In genomic region chr13:99056432-99057292, GRCm38 (mm10) we compare ENCODE assay signal across 9 mouse cellular contexts.
A peak's percentile ranks its signal among the peaks of the same experiment; 100 is the strongest.
DNase-seq lines count a peak whose midpoint lies in the region; ATAC-seq and TF ChIP-seq lines count a peak whose summit lies in the region.
"Had no signal": no experiment of that assay in that cellular context is flagged by ENCODE, and none has a peak within 500 bp of the region (broad histone marks: within the 10 kb centered on the region; RNA-seq: fewer than 3 reads in every experiment).

No protein-coding gene starts in this region.

- 56% methylated on average over 19 of the region's 19 CpGs for WGBS in hindbrain, embryonic 13.5 days
- 63% methylated on average over 19 of the region's 19 CpGs for WGBS in hindbrain, embryonic 12.5 days
- WGBS in heart, embryonic 15.5 days: 72% methylated on average over 19 of the region's 19 CpGs
- WGBS in lung, postnatal 0 days: 50% methylated on average over 19 of the region's 19 CpGs
- WGBS in neural tube, embryonic 15.5 days: 49% methylated on average over 19 of the region's 19 CpGs

- peak overlapping the region; percentile 23; the same call in 1 of the 2 replicates for H3K27ac ChIP-seq in hindbrain, embryonic 13.5 days
- no peak overlapping the region for H3K27ac ChIP-seq in hindbrain, embryonic 12.5 days
- 0 out of 2 replicates have a peak overlapping the region, but pooled peaks have one; percentile 2 for H3K27ac ChIP-seq in heart, embryonic 15.5 days
- H3K27ac ChIP-seq in lung, postnatal 0 days (ENCODE audit: low read length): peak overlapping the region; percentile 29
- H3K27ac ChIP-seq in neural tube, embryonic 15.5 days (replicated peaks): 0 out of 2 replicates have a peak overlapping the region, but pooled peaks have one; percentile 5

- H3K27me3 ChIP-seq in hindbrain, embryonic 13.5 days: 0 out of 2 replicates have a peak, but pooled peaks cover 13% of the 10 kb centered on the region
- H3K27me3 ChIP-seq in hindbrain, embryonic 12.5 days: no peaks in the 10 kb centered on the region
- H3K27me3 ChIP-seq in heart, embryonic 15.5 days: no peaks in the 10 kb centered on the region
- no peaks in the 10 kb centered on the region for H3K27me3 ChIP-seq in lung, postnatal 0 days (replicated peaks; ENCODE audit: insufficient read depth, low read length)
- H3K27me3 ChIP-seq in neural tube, embryonic 15.5 days (replicated peaks): no peaks in the 10 kb centered on the region

- peaks cover 22% of the 10 kb centered on the region for H3K4me1 ChIP-seq in hindbrain, embryonic 13.5 days (replicated peaks)
- peaks cover 13% of the 10 kb centered on the region for H3K4me1 ChIP-seq in hindbrain, embryonic 12.5 days
- H3K4me1 ChIP-seq in heart, embryonic 15.5 days (replicated peaks): peaks cover 21% of the 10 kb centered on the region
- H3K4me1 ChIP-seq in lung, postnatal 0 days (ENCODE audit: insufficient read depth, low read depth, low read length): 0 out of 2 replicates have a peak, but pooled peaks cover 4% of the 10 kb centered on the region
- H3K4me1 ChIP-seq in neural tube, embryonic 15.5 days: peaks cover 21% of the 10 kb centered on the region

- peak; percentile 77 for DNase-seq in lung, postnatal 0 days (ENCODE audit: low spot score)
- DNase-seq in thymus, postnatal 10 days (ENCODE audit: low spot score in 2 of 2): no peak
- DNase-seq in adipocyte (ENCODE audit: low spot score): no peak
- no peak for DNase-seq in embryo, embryonic 10 days (ENCODE audit: low spot score)
- DNase-seq: cerebellum, postnatal 25 days had no signal

- no peaks in the 10 kb centered on the region for H3K36me3 ChIP-seq in hindbrain, embryonic 13.5 days
- H3K36me3 ChIP-seq in hindbrain, embryonic 12.5 days: no peaks in the 10 kb centered on the region
- no peaks in the 10 kb centered on the region for H3K36me3 ChIP-seq in heart, embryonic 15.5 days
- no peaks in the 10 kb centered on the region for H3K36me3 ChIP-seq in lung, postnatal 0 days (ENCODE audit: insufficient read depth, low read length)
- no peaks in the 10 kb centered on the region for H3K36me3 ChIP-seq in neural tube, embryonic 15.5 days

- no peak overlapping the region for H3K9ac ChIP-seq in hindbrain, embryonic 13.5 days
- no peak overlapping the region for H3K9ac ChIP-seq in hindbrain, embryonic 12.5 days
- no peak overlapping the region for H3K9ac ChIP-seq in heart, embryonic 15.5 days
- no peak overlapping the region for H3K9ac ChIP-seq in lung, postnatal 0 days (replicated peaks; ENCODE audit: low read depth)
- no peak overlapping the region for H3K9ac ChIP-seq in neural tube, embryonic 15.5 days (replicated peaks)

- no peak for TF ChIP-seq CTCF in lung, postnatal 0 days (IDR thresholded peaks at IDR 0.05)

- peak; percentile 30; the same call in 1 of the 2 replicates for TF ChIP-seq EP300 in lung, postnatal 0 days (IDR thresholded peaks at IDR 0.05)

- H3K9me3 ChIP-seq in hindbrain, embryonic 13.5 days: no peaks in the 10 kb centered on the region
- H3K9me3 ChIP-seq in hindbrain, embryonic 12.5 days (replicated peaks): no peaks in the 10 kb centered on the region
- H3K9me3 ChIP-seq in heart, embryonic 15.5 days (replicated peaks): no peaks in the 10 kb centered on the region
- no peaks in the 10 kb centered on the region for H3K9me3 ChIP-seq in lung, postnatal 0 days (ENCODE audit: low read length)
- H3K9me3 ChIP-seq in neural tube, embryonic 15.5 days (replicated peaks): no peaks in the 10 kb centered on the region

- H3K4me2 ChIP-seq in hindbrain, embryonic 13.5 days: 0 out of 2 replicates have a peak overlapping the region, but pooled peaks have one; percentile 10
- H3K4me2 ChIP-seq in hindbrain, embryonic 12.5 days (replicated peaks): no peak overlapping the region
- H3K4me2 ChIP-seq in heart, embryonic 15.5 days: no peak overlapping the region
- H3K4me2 ChIP-seq in lung, postnatal 0 days (replicated peaks; ENCODE audit: low read depth, low read length): no peak overlapping the region
- no peak overlapping the region for H3K4me2 ChIP-seq in neural tube, embryonic 15.5 days

- H3K4me3 ChIP-seq in hindbrain, embryonic 13.5 days: no peak overlapping the region
- H3K4me3 ChIP-seq in hindbrain, embryonic 12.5 days: no peak overlapping the region
- no peak overlapping the region for H3K4me3 ChIP-seq in heart, embryonic 15.5 days
- no peak overlapping the region for H3K4me3 ChIP-seq in lung, postnatal 0 days (ENCODE audit: low read depth, low read length)
- no peak overlapping the region for H3K4me3 ChIP-seq in neural tube, embryonic 15.5 days (replicated peaks)

- peak; percentile 54; the same call in 1 of the 2 replicates for ATAC-seq in hindbrain, embryonic 13.5 days (ENCODE audit: low FRiP score)
- ATAC-seq in hindbrain, embryonic 12.5 days (ENCODE audit: low FRiP score): no peak
- no peak for ATAC-seq in heart, embryonic 15.5 days (replicated peaks; ENCODE audit: insufficient number of reproducible peaks, insufficient read depth, low FRiP score, low read depth)
- peak; percentile 56 for ATAC-seq in lung, postnatal 0 days
- ATAC-seq in neural tube, embryonic 15.5 days (ENCODE audit: low FRiP score): peak; percentile 65; the same call in 1 of the 2 replicates

Comparison
In these comparisons a context has a peak if more than half of its experiments do, and no peak if none do; other contexts are left out.
1. ATAC-seq: peak in hindbrain, embryonic 13.5 days (single experiment), lung, postnatal 0 days (single experiment) and neural tube, embryonic 15.5 days (single experiment); none in hindbrain, embryonic 12.5 days (single experiment) and heart, embryonic 15.5 days (single experiment).